Mouse (Mus musculus) cerebellum, adult 18-20 months (tissue): ENCODE measurements at regions not wholly inside any gene's neighbourhood (a gene's known extent, or its start where the extent isn't known, plus 50 kb on each side); places are given as distances from the start of the nearest gene placed in this dataset.

Experiments used
- DNase-seq, 2 experiments: peaks; one replicate each; pipeline ENCODE4 v3.0.0; 2021

DNA sequence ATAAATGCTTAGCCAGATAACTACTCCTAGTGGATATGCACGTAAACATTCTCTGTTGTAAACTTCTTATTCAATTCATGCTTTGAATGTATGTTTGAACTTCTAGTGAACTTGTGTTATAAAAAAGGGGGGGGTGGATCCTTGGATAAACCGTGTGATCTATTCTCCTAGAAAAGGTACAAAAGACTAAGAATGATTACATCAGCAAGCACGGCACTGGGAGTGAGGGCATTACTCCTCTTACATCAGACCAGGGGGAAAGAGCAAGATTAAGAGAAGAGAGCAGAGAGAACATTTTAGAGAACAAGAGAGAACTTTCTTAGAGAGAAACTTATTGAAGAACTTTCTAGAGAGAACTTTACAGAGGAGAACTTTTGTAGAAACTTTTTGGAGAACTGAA lies 442.6 kb upstream of the Kcnab2 start:
- no peak for DNase-seq

GRCm38 (mm10) chr4:152919851-152920250 lies 442.2 kb upstream of the Kcnab2 start:
- DNase-seq, result no peak

GRCm38 (mm10) chr4:152916576-152916975 lies 438.9 kb upstream of the Kcnab2 start:
- no peak for DNase-seq

GRCm38 (mm10) chr4:152913497-152913896 lies 435.8 kb upstream of the Kcnab2 start:
- no peak for DNase-seq

GRCm38 (mm10) chr4:152912846-152913245 lies 435.2 kb upstream of the Kcnab2 start:
- no peak for DNase-seq

GRCm38 (mm10) chr4:152908235-152908634 lies 430.6 kb upstream of the Kcnab2 start:
- no peak for DNase-seq

- DNase-seq, result no peak
Observed at GRCm38 (mm10) chr4:152902851-152903250, 425.2 kb upstream of the Kcnab2 start.

GRCm38 (mm10) chr4:152900049-152900448 lies 422.4 kb upstream of the Kcnab2 start:
- DNase-seq, result no peak

GRCm38 (mm10) chr4:152895076-152895475 lies 417.4 kb upstream of the Kcnab2 start:
- no peak for DNase-seq

- no peak for DNase-seq
Observed at GRCm38 (mm10) chr4:152892997-152893396, 415.3 kb upstream of the Kcnab2 start.

- DNase-seq, result no peak
Observed at GRCm38 (mm10) chr4:152889211-152889610, 411.5 kb upstream of the Kcnab2 start.

DNA sequence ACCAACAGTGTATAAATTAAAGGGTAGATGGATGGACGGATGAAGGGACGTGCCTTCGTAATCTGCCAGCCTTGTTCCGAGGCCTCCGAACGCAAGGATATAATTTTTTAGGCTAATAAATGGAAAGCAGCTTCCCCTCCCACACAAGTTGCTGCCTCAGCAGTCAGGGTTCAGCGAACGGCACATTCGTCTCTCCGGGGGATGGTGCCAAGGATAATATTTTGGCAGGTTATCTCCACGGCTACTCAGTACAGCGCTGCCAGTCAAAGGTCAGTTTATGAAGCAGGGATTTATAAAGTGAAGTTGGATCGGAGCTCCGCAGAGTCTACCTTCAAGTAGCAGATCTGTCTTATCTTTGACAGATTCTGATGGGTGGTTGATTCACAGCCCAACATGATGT lies 410.6 kb upstream of the Kcnab2 start:
- DNase-seq, result no peak

DNA sequence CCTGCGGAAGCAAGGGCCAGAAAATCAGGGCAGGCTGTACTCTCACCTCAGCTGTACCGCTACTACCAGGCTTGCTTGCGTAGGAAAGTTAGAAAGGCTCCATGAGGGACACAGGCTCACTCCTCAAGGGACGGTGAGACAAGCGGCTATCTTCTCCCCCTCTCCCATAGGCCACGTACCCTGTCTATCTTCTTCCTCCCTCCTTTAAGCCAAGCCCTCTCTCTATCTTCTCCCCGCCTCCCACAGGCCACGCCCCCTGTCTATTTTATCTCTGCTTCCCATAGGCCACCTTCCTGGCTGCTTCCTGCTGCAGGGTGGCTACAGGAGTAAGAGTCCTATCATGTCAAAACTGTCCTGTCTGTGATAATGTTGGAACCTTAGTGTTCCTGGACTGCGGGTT lies 409.1 kb upstream of the Kcnab2 start:
- DNase-seq, result no peak

DNA sequence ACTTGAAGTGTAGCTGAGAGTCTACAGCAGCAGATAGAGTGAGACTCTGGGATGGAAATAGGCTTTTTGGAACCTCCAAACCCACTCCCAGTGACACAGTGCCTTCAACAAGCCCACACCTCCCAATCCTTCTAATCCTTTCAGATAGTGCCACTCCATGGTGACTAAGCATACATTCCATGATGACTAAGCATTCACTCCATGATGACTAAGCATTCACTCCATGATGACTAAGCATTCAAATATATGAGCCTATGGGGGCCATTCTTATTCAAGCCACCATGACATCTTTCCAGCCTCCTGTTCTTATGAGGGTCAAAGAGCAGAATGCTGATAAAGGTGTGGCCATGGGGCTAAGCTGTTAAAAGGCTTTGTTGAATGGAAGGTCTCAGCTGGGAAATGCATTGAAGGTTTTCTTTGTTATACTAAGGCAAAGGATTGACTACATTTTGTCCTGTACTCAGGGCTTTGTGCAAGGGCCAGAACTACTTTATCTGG lies 403.8 kb upstream of the Kcnab2 start:
- DNase-seq, result no peak

DNA sequence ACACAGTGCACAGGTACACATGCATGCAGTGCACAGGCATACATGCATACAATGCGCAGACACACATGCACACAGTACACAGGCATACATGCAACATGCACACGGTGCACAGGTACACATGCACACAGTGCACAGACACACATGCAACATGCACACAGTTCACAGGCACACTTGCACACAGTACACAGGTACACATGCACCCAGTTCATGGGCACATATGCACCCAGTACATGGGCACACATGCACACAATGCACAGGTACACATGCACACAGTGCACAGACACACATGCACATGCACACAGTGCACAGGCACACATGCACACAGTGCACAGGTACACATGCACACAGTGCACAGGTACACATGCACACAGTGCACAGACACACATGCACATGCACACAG lies 402.7 kb upstream of the Kcnab2 start:
- DNase-seq, result no peak

DNA sequence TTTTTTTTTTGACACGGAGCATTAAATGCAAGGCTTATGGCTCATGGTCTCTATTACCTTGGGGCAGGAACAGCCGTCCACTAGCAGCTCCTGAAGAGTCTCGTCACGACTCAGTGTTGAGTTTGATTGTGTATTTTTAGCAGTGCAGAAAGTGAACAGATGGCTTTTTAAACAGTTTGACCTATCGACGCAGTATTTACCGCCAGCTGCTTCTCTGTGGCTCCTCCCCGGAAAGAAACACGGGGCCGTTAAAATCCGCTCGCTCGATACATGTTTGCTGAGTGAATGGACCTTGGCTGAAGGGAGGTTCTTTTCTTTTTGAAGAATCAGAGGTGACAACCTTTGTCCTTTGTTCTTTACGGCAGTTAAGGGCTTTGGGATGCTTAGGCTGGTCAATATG lies 401.3 kb upstream of the Kcnab2 start:
- DNase-seq, result no peak

DNA sequence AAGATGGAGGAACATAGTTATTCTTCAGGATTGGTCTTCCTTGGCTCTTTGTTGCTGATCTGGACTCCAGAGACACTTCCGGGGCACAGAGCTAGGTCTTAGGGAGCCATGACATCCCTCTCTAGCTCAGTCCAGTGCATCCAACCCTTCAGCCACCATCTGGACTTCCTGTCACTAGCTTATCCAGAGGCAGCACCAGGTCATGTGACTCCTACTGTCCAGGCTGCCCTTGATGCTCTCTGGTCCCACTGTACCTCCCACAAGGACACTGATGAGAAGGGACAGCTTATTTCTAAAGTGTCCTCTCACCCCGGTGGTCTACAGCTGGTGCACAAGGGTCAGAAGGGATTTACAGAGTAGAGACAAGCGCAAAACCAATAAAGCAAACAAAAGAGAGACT lies 400.7 kb upstream of the Kcnab2 start:
- no peak for DNase-seq

GRCm38 (mm10) chr4:152870046-152870445 lies 392.4 kb upstream of the Kcnab2 start:
- no peak for DNase-seq

DNA sequence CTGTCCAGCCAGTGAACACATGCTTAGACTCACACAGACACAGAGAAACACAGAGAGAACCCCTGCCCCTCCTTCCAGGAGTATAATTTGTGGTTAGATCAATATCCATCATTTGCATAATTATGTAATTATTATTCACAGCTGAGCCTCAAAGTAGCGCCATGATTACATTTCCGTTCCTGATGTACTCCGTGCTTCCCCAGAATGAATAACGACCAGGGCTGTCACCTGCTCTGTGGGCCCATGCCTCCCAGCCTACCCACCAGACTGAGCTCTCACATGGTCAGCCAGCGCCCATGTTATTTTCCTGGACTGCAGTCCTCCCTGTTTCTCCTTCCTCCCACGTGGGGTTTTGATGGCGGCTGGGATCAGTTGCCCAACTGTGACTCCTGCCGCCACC lies 388.2 kb upstream of the Kcnab2 start:
- no peak for DNase-seq

DNA sequence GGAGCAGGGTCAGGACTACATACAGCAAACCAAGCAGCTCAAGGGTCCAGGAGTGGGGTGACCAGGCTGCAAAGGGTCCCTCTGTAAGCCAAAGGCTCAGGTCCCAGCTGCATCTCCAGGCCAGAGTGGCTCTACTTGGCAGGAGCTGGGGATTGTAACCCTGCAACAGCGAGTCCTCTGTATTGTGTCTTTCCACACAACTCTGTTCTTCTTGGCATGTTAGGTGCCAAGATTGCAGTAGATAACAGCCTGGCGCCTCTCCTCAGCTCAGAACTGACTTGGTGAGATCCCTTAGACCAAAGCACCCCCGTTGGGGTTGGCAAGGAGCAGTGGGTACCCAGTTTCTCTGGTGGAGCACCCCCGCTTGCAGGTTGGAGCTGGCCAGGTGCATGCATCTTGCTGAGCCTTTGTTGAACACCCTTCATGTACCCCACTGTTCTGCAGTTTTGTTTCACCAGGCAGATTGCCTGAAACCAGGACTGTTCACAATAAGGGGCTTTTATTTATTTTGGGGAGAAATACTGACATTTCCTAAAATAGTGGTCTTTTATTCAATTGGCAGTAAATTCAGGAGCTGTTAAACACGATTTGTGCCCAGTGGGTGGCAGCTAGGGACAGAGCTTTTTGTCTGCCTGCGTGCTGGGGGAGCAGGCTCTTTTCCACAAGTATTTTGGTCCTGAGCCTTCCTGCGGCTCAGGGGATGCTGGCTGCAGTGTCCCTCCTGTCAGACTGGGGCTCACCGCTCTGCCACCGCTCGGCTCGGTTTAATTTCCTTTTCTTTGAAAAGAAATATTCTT lies 385.3 kb upstream of the Kcnab2 start:
- no peak for DNase-seq

DNA sequence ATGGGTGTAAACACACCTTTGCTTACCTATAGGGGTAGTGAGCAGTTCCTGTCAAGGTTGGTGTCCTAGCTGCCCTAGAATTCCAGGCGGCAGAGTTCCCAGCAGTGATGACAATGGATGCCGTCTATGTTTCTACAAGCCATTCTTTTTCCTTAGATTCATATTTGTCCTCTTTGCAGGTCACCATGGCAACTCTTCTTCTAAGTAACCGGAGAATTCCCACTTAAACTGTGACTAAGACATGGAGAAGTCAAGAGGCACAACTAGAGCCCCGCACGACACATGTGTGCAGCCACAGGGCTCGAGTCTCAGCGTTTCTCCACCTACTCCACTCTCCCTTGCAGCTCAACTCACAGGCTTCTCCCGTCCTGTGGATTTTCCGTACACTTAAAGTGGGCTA lies 381.5 kb upstream of the Kcnab2 start:
- DNase-seq, result no peak

DNA sequence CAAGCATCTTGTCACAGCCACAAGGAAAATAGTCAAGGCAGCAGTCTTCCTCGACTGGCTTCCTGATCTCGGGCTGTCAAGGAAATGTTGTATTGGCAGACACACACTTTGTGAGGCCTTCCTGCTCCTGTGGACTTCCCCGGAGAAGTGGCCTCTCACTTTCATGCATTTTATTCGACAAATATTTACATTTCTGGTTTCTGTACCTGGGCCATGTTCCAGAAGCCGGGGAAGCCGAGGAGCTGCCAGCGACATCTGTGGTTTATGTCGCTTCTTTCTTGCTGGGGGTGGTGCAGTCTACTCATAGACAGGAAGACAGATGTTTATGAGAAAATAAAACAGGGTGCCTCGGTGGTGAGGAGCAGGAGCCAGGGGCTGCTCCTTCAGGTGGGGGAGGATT lies 372.5 kb upstream of the Kcnab2 start:
- no peak for DNase-seq

GRCm38 (mm10) chr4:152836080-152836479 lies 358.4 kb upstream of the Kcnab2 start:
- no peak for DNase-seq

DNA sequence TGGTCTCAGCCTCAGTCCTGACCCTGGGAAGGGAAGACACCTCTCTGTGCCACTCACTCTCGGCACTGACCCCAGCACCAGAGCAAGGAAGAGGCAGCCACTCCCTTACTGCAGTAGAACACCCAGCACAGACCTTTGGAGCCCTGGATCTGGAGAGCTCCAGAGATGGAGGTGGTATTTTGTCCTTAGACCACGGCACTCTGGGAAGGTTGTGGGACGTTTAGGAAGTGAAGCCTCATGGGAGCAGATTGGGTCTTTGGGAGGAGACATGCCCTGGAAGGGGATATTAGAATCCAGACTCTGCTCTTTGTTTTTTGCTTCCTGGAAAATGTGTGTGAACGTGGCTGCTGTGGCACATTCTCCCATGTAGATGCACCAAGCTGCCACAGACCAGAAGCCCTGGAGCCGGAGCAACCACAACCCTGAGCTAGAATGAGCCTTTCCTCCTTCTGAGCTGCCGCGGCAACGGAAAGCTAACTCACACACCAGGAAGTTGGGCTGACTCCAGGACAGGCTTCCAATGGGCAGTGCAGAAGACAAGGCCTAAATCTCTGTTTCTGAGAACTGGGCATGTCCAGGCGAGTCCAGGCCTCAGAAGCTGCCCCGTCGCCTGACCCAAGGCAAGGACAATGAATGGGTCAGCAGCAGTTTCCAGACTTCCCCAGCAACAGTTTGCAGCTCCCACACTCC lies 356.9 kb upstream of the Kcnab2 start:
- peak; percentile 16 to 24 for DNase-seq
